Mouse (Mus musculus): ENCODE data around the gene Usp7.
A peak's percentile ranks its signal among the peaks of the same experiment; 100 is the strongest.
"Not testable (repeated sequence)": the region's sequence is repeated elsewhere in the genome, so short reads cannot be mapped to it uniquely, and the experiment has no call there.

The Usp7 gene

GRCm38 (mm10) chr16:8752334-8752733 is 39.8 kb downstream of the Usp7 start:
- DNase-seq (ENCODE audit: low spot score) = no peak

GRCm38 (mm10) chr16:8751555-8752235 is 40.4 kb downstream of the Usp7 start:
- no peak for DNase-seq (ENCODE audit: low spot score)

- DNase-seq (ENCODE audit: low spot score) = no peak
Measured at GRCm38 (mm10) chr16:8748904-8749303, 43.2 kb downstream of the Usp7 start.

GRCm38 (mm10) chr16:8748175-8748846 is 43.8 kb downstream of the Usp7 start:
- no peak for DNase-seq (ENCODE audit: low spot score)

- no peak for DNase-seq (ENCODE audit: low spot score)
Measured at GRCm38 (mm10) chr16:8747772-8748171, 44.3 kb downstream of the Usp7 start.

- no peak for DNase-seq (ENCODE audit: low spot score)
Measured at GRCm38 (mm10) chr16:8746509-8746908, 45.6 kb downstream of the Usp7 start.

GRCm38 (mm10) chr16:8745751-8746150 is 46.4 kb downstream of the Usp7 start:
- no peak for DNase-seq (ENCODE audit: low spot score)

- DNase-seq (ENCODE audit: low spot score) = no peak
Measured at GRCm38 (mm10) chr16:8743989-8744388, 48.1 kb downstream of the Usp7 start.

- DNase-seq (ENCODE audit: low spot score) = no peak
Measured at GRCm38 (mm10) chr16:8741697-8742096, 50.4 kb downstream of the Usp7 start.

- DNase-seq (ENCODE audit: low spot score) = no peak
Measured at GRCm38 (mm10) chr16:8741110-8741509, 51.0 kb downstream of the Usp7 start.

GRCm38 (mm10) chr16:8738542-8739514 is 53.3 kb downstream of the Usp7 start:
- peak; percentile 83 for DNase-seq (ENCODE audit: low spot score)

GRCm38 (mm10) chr16:8737666-8738541 is 54.2 kb downstream of the Usp7 start:
- DNase-seq (ENCODE audit: low spot score) = no peak

GRCm38 (mm10) chr16:8737341-8737665 is 54.8 kb downstream of the Usp7 start:
- DNase-seq (ENCODE audit: low spot score) = no peak

GRCm38 (mm10) chr16:8736757-8737156 is 55.4 kb downstream of the Usp7 start:
- DNase-seq (ENCODE audit: low spot score) = no peak

- no peak for DNase-seq (ENCODE audit: low spot score)
Measured at GRCm38 (mm10) chr16:8736032-8736431, 56.1 kb downstream of the Usp7 start.

- DNase-seq (ENCODE audit: low spot score) = no peak
Measured at GRCm38 (mm10) chr16:8734693-8735092, 57.4 kb downstream of the Usp7 start.

- DNase-seq (ENCODE audit: low spot score) = no peak
Measured at GRCm38 (mm10) chr16:8733624-8734023, 58.5 kb downstream of the Usp7 start.

GRCm38 (mm10) chr16:8732450-8732849 is 59.7 kb downstream of the Usp7 start:
- DNase-seq (ENCODE audit: low spot score) = not testable (repeated sequence)

- no peak for DNase-seq (ENCODE audit: low spot score)
Measured at GRCm38 (mm10) chr16:8731630-8732029, 60.5 kb downstream of the Usp7 start.

- DNase-seq (ENCODE audit: low spot score) = no peak
Measured at GRCm38 (mm10) chr16:8728111-8728748, 63.9 kb downstream of the Usp7 start.

- DNase-seq (ENCODE audit: low spot score) = no peak
Measured at GRCm38 (mm10) chr16:8725807-8726206, 66.3 kb downstream of the Usp7 start.
